Mouse (Mus musculus) cerebellum, adult 18-20 months (tissue): ENCODE results near the gene Ttc19.
"Not testable (repeated sequence)": the region's sequence is repeated elsewhere in the genome, so short reads cannot be mapped to it uniquely, and the experiment has no call there.

ENCODE experiments used
- DNase-seq, 2 experiments: peaks; one replicate each; pipeline ENCODE4 v3.0.0; 2021

Ttc19 gene

DNA sequence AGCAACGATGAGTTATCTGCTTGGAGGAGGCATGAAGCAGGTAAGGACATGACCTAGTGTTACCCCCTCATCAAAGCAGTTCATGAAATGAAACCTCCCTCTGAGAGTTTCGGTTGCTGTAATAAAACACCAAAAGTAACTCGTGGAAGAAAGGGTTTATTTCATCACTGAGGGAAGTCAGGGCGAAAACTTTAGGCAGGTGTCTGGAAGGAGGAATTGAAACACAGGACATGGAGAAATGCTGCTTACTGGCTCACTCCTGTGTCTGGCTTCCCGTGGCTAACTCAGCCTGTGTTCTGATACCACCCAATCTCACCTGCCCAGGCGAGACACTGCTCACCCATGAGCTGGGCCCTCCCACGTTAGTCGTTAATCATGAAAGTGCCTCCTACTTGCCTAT lies 3.7 kb downstream of the Ttc19 start:
- DNase-seq: no peak

DNA sequence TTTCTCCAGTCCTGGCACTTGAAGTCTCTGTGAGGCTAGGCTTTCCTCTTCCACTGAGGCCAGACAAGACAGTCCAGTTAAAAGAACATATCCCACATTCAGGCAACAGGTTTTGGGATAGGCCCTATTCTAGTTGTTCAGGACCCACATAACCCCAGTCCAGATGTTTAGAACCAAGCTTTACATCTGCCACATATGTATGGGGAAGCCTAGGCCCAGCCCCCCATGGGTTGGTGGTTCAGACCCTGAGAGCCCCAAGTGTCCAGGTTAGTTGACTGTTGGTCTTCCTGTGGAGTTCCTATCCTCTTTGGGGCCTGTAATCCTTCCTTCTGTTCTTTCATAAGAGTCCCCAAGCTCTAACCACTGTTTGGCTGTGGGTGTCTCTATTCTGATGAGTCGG lies 6.4 kb downstream of the Ttc19 start:
- DNase-seq: no peak

DNA sequence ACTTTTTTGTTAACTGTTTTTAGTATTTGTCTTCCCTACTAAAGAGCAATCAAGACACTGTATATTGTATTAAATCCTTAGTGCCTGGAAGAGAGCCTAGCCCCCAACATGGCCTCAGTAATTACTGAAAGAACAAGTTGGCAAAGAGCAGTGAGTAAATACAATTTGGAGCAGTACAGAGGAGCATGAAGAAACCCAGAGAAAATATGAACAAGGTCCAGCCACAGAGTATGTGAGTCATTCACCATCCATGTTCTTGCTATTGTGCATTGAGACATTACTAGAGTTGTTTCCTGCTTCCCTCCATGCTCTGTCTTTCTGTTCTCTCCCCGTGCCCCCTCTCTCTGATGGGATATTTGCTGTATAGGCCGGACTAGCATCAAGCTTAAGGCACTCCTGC lies 12.8 kb downstream of the Ttc19 start:
- DNase-seq: no peak

DNA sequence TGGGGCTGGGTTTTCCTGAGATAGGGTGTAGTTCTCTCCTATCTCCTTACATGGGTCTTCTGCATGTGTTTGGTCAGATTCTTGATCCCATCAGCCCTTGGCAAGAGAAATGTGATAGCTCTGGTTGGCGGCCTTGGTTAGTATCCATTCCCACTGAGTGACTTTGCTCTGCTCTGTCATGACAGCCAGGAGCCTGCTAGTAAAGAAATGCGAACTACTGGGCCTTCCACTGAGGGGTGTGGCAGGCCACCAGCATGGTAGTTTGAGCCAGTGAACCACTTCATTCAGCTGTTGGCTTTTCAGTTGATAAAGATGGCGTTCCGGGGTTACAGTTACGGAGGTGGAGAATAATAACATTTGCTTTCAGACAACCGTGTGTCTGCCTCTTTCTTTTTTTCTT lies 17.6 kb downstream of the Ttc19 start:
- no peak for DNase-seq

DNA sequence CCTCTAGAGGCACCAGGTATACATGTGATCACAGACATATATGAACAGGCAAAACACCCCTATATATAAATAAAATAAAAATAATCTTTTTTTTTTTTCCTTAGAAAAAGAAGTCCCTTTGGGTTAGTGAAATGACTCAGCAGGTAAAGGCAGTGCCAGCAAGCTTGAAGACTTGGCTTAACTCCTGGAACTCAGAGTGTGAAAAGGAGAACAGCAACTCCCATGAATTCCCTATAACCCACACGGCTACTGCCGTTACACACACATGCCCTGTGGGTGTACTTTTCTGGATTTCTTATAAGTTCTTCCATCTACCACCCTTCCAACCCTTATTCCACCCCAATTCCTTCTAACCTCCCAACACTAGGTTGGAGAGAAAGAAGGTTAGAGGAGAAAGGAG lies 24.6 kb downstream of the Ttc19 start:
- no peak for DNase-seq

DNA sequence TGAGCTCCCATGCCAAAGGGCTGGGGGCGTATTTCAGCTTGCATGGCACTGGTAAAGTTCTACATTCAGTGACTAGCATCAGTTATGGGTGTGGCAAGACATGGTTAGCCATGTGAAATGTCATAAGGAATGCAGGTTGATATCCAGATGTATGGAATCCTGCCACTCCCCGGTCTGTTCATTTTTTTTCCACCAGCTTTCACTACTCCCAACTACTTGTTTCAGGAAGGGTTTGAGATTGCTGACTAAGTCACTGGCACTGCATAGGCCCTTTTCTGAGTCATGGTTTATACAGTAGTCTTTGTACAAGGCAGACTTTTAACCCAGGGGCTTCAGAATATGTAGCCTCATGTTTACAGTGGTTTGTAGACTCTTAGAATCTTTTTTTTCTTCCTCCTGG lies 28.0 kb downstream of the Ttc19 start:
- no peak for DNase-seq

DNA sequence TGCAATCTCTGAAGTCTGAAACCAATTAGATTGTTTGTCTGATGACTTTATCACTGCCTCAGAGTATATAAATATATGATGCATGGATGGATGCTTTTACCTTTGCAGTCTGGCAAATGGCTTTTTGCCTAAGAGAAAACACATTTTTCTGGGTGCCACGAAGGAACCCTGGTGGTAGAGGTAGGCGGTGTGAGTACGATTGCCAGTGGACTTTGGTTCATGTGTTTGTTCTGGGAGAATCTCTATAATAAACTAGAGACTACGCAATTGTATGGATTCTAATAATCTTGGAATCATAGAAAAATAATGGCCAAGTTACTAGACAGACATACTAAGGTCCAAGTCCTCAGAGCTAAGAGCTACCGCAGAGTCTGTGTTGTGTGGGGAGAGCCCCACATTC lies 33.7 kb downstream of the Ttc19 start:
- no peak for DNase-seq

DNA sequence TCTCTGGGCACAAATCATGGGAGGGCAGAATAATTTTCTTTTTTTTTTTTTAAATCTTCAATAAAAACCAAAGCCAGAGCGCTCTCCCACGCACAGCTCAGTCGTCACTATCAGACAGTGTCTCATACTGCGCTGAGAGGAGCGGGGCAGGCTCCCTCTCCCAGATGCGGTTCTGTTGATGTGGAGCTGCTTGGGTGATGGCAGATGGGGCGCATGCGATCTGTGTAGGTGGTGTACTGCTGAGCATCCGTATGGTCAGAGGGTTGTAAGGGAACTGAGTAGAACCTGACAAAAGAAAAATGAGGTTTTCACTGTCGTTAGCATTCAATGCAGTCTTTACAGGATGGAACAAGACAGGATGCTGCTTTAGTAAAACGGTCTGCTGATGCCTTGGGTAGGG lies 36.5 kb downstream of the Ttc19 start:
- DNase-seq: peak; percentile 58 to 70

DNA sequence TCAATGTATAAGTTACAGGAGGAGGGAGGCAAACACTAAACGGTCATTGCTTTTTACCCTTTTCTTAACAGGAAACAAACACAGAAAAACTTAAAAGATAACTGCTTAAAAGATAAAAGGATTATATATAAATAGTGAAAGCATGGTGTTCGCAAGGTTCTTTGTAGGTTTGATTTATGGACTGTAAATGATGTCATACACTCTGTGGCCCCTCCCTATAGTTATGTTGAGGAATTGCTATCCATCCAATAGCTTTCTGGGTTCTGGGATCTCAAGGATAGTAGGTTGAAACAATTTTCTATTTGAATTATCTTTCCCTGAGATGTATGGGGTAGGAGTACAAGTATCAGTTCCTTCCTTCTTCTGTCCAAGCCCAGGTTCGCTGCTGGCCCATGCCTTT lies 38.8 kb downstream of the Ttc19 start:
- DNase-seq: no peak

DNA sequence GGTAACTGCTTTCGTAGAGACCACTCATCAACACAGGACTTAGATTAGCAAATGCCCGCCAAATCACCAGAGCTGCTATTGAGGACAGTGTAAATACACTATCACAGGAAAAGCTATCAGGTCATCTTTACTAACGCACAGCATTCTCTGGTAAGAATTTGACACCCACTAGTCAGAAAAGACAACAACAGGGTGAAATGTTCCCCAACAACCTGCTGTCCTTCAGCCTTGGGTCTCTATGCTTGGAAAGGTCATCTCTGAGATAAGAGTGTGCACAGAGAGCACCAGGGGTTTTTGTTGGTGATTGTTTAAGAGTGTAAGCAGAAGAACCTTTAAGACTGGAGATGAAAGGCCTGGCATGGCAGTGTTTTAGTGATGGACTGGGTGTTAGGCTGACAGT lies 42.4 kb downstream of the Ttc19 start:
- no peak for DNase-seq

DNA sequence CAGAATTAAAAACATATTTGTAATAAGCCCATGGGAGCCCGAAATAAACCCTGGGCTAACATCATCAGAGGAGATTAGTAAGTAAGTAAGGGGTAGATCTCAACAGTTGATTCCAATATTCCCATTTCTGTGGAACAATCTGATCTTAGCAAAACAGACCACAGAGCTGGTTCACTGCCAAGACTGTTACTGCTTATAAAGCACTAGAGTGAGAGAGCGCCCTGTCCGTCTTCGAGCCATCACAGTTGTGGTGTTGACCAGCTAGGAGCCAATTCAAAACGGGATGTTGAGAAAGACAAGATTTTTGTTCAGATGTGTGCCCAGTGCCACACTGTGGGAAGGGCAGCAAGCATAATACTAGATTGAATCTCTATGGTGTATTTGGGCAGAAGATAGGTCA lies 49.9 kb downstream of the Ttc19 start:
- peak; percentile 25 to 26 for DNase-seq

DNA sequence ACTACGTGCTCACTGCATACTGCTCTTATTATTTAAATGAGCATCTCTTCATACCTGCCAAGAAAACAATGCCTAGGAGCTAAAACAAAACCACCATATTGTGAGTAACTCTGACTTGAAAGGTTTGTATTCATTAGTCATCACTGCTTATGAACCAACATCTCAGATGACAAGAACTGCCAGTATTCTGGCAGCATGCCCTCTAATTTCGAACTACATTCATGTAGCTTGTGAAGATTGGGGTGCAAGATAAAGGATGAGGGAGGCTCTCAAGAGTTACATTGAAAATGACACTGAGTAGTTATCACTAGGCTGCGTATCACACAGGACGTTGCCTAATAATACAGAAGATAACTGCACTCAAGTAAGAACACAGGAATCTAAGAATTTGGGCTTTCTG lies 51.0 kb downstream of the Ttc19 start:
- no peak for DNase-seq

DNA sequence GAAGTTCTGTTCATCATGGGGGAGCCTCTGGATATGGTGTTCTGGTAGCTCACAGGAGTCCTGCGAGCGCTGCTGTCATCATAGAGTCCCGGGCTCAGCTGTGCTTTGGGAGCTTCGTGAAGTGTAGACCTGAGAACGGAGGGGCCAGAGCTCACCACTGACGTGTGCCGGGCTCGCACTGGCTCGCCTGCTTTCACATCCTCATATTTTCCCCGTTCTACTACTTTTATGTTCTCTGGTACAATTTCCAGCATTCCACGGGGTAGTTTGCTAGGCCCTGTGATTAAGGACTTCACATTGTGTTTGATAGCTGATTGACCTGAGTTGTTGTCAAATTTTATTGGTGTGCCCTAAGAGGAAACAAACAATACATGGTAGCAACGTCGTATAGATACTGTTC lies 61.7 kb downstream of the Ttc19 start:
- DNase-seq: no peak

DNA sequence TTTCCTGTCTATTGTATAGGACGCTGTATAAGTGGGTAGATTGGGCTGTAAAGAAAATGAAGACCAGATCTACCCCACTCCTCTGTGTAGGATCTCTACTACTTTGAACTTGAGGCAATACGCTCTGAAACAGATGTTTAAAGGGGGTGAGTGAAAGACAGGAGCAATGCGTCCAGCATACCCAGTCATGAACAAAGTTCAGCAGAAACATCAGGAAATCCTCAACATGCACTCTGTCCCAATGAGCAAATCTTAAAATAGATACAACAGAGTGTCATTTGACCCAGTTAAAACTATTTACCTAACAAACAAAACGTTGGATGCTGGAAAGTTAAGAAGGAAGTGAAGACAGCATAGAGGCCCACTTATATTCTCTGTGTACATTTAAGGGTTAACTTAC lies 70.7 kb downstream of the Ttc19 start:
- no peak for DNase-seq

DNA sequence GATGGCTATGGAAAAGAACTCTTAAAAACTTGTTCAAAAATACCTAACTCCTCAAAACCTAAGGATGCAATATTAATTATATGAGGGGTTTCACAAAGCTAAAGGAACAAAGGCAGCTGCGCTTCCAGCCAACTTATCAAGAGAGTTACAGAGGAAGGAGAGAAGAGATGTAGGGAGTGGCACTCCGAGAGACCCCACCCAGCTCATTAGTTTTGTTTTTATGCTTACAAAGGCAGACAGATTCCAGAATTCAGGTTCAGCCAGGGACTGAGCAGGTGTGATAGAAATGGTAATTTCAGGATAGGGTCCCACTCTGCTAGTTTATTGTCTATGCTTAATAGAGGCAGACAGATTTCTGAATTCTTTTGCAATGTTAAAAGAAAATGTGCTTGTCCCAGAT lies 73.9 kb downstream of the Ttc19 start:
- DNase-seq: no peak

DNA sequence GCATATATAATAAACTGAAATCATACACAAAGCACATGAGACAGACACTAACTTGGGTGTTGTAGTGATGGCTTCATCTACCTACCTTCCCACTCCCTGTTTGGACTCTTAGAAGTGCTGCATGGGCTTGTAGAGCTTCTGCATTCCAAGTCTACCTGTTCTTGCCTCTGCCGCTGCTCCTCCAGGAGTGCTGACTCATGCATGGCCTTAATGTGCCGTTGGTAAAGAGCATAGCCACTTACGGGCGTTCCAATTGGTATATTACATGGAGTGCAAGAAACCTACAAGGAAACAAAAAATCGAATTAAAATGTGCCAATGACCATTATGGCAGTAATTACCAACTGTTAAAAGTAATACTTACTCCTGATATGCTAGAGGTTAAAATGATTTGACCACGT lies 85.6 kb downstream of the Ttc19 start:
- DNase-seq: no peak

DNA sequence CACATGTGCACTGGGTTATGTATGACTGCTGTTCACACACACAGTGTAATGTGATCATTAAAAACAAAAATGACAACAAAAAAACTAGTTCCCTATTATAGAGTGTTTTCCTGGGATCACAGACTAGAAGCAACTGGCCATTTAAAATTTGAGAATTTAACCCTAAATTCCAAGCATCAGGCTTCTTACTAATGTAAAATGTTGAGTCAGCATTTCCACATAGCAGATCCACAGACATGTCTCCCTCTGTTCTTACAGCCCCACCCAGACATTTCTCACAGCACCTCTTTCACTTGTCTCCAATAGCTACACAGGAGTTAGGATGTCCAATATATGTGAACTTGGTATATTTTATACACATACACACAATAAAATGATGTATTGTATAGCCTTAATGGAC lies 88.7 kb downstream of the Ttc19 start:
- DNase-seq: no peak

DNA sequence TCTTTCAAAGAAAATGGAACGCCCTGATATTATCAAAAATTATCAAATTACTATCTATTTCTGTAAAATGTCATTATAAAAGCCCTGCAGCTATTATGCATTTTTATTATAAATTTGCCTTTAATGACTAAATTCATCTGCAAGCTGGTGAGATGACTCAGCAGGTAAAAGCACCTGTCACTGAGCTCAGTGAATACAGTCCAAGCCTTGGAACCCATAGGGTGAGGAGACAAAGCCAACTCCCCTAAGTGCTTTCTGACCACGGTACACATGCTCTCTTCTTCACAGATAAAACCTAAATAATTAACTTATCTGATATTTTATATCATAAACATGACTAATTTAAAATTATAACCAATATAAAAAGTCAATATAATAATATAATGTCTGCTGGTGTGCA lies 90.5 kb downstream of the Ttc19 start:
- peak; percentile 34 to 62 for DNase-seq

DNA sequence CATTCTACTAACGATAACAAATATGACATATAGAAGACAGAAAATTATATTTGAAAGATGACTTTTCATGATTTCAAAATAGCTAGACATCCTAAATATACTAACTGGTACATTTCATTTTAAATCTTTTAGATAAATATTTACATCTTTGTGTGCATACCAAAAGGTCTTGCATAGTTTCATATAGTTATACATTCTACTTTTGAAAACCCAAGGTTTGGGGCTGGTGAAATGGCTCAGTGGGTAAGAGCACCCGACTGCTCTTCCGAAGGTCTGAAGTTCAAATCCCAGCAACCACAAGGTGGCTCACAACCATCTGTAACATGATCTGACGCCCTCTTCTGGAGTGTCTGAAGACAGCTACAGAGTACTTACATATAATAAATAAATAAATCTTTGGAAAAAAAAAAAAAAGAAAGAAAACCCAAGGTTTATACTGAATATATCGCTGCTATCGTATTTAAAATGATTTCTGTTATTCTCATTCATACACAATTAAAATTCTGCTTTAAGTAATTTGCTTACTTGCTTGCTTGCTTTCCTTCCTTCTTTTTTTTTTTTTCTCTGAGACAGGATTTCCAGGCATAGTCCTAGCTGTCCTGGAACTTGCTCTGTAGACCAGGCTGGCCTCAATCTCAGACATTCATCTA lies 96.1 kb downstream of the Ttc19 start:
- not testable (repeated sequence) for DNase-seq
